In the genomic region with DNA sequence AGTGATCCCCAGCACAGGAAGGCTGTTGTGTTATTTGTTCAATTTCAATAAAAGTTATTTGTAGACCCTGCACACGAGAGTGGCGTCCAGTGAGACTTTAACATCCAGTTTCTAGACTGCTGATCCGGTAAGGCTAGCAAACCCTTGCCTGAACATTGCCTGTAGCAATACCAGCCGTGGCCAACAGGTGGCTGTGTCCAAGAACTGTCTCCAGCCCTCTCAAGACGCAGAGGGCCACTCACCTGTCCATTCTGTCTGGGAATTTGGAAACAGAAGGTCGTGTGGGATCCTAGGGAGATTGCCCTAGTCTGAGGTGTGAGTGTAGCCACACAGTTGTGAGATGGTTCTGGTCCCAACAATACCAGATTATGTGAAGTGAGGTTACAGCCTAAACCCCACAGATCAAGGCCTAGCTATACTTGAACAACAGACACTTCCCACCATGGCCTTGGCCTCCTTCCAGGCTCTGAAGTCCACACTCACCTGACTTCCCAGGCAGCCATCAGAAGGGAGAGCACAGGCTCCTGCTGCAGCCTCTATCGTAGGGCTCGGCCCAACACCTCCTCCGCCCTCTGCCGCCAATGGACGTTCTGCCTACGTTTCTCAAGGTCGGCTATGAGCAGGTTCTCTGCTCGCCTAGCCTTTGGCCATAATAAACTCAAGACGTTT, we compare ENCODE assay signal across 7 mouse cellular contexts. TPM values are rescaled to one million over a fixed set of nuclear protein-coding genes. Genes with fewer than 3 reads are reported as not detected.
DNase-seq lines count a peak whose midpoint lies in the region; ATAC-seq and TF ChIP-seq lines count a peak whose summit lies in the region.

No protein-coding gene starts in this region.

- peak overlapping the region; percentile 85 for H3K4me2 ChIP-seq in heart, embryonic 15.5 days

- 63% methylated on average over 15 of the region's 15 CpGs for WGBS in embryonic facial prominence, embryonic 10.5 days
- whole genome bisulfite sequencing in heart, embryonic 15.5 days, result 51% methylated on average over 15 of the region's 15 CpGs
- WGBS in large intestine, adult 2 months, result 14% methylated on average over 15 of the region's 15 CpGs

- no peak overlapping the region for H3K4me3 ChIP-seq in E14TG2a.4 (replicated peaks; ENCODE audit: low read length)
- peak overlapping the region; percentile 95; the same call in 1 of the 2 replicates for H3K4me3 ChIP-seq in embryonic facial prominence, embryonic 10.5 days
- 0 out of 2 replicates have a peak overlapping the region, but pooled peaks have one; percentile 7 for H3K4me3 ChIP-seq in heart, embryonic 15.5 days

- H3K36me3 ChIP-seq in E14TG2a.4 (ENCODE audit: insufficient read depth, low read length), result peaks cover 33% of the 10 kb centered on the region
- H3K36me3 ChIP-seq in embryonic facial prominence, embryonic 10.5 days (replicated peaks), result peaks cover 47% of the 10 kb centered on the region
- H3K36me3 ChIP-seq in heart, embryonic 15.5 days, result peaks cover 21% of the 10 kb centered on the region

- TF ChIP-seq CTCF in E14TG2a.4 (conservative IDR thresholded peaks at IDR 0.05; ENCODE audit: low read length), result peak; percentile 91

- DNase-seq in adrenal gland, adult 18-20 months (ENCODE audit: low spot score in 2 of 2), result peak; percentile 83 to 90
- peak; percentile 84 for DNase-seq in embryonic facial prominence, embryonic 10.5 days (ENCODE audit: low spot score)
- peak; percentile 83 for DNase-seq in large intestine, adult 2 months (ENCODE audit: low read depth, low spot score)
- DNase-seq in lung, postnatal 10 days, result peak; percentile 94
- DNase-seq in right cerebral cortex, postnatal 4 days, result peak; percentile 83

- peak overlapping the region; percentile 95 for H3K27ac ChIP-seq in embryonic facial prominence, embryonic 10.5 days (replicated peaks)
- H3K27ac ChIP-seq in heart, embryonic 15.5 days, result peak overlapping the region; percentile 89

- no peaks in the 10 kb centered on the region for H3K9me3 ChIP-seq in E14TG2a.4 (ENCODE audit: low read length)
- no peaks in the 10 kb centered on the region for H3K9me3 ChIP-seq in embryonic facial prominence, embryonic 10.5 days
- no peaks in the 10 kb centered on the region for H3K9me3 ChIP-seq in heart, embryonic 15.5 days (replicated peaks)

- peaks cover 27% of the 10 kb centered on the region for H3K27me3 ChIP-seq in E14TG2a.4 (ENCODE audit: insufficient read depth, low read length)
- no peaks in the 10 kb centered on the region for H3K27me3 ChIP-seq in embryonic facial prominence, embryonic 10.5 days (replicated peaks; ENCODE audit: low read depth, poor library complexity, severe bottlenecking)
- H3K27me3 ChIP-seq in heart, embryonic 15.5 days, result no peaks in the 10 kb centered on the region

- no peak for ATAC-seq in heart, embryonic 15.5 days (replicated peaks; ENCODE audit: insufficient number of reproducible peaks, insufficient read depth, low FRiP score, low read depth)

- peaks cover 78% of the 10 kb centered on the region for H3K4me1 ChIP-seq in E14TG2a.4 (replicated peaks; ENCODE audit: low read depth, low read length)
- peaks cover 78% of the 10 kb centered on the region for H3K4me1 ChIP-seq in embryonic facial prominence, embryonic 10.5 days
- peaks cover 60% of the 10 kb centered on the region for H3K4me1 ChIP-seq in heart, embryonic 15.5 days (replicated peaks)

- no peak overlapping the region for H3K9ac ChIP-seq in heart, embryonic 15.5 days

RNA-seq across cellular contexts. Expression of a gene that starts 1.6 kb away (rescaled TPM):
- 10 to 100 TPM; 34.1 to 45.3 TPM for total RNA-seq in adrenal gland, adult 18-20 months (2021)
- polyA plus RNA-seq in embryonic facial prominence, embryonic 10.5 days (2016; fragmentation: Nextera tagmentation; extraction: Ambion mirVana), result 154 and 157 TPM in 2 replicates
- 72.2 and 89.3 TPM in 2 replicates for polyA plus RNA-seq in heart, embryonic 15.5 days (2015; fragmentation: Nextera tagmentation; extraction: Ambion mirVana)
- 76.1 and 127 TPM in 2 replicates for polyA plus RNA-seq in large intestine, adult 2 months (2012; rRNA removed)

RNA-seq across cellular contexts. Expression of a gene that starts 3.1 kb away (rescaled TPM):
- total RNA-seq in adrenal gland, adult 18-20 months (2021), result 10 to 100 TPM; 53.9 to 54.3 TPM
- polyA plus RNA-seq in embryonic facial prominence, embryonic 10.5 days (2016; fragmentation: Nextera tagmentation; extraction: Ambion mirVana), result 63.4 and 67.3 TPM in 2 replicates
- 41.4 and 43.0 TPM in 2 replicates for polyA plus RNA-seq in heart, embryonic 15.5 days (2015; fragmentation: Nextera tagmentation; extraction: Ambion mirVana)
- 45.2 and 46.3 TPM in 2 replicates for polyA plus RNA-seq in large intestine, adult 2 months (2012; rRNA removed)

RNA-seq across cellular contexts. Expression of a gene that starts 10.6 kb away (rescaled TPM):
- total RNA-seq in adrenal gland, adult 18-20 months (2021), result 10 to 100 TPM in 1 of 2 experiments, 1 to 10 TPM in 1; 9.2 to 15.7 TPM
- 8.4 and 9.1 TPM in 2 replicates for polyA plus RNA-seq in embryonic facial prominence, embryonic 10.5 days (2016; fragmentation: Nextera tagmentation; extraction: Ambion mirVana)
- 8.3 and 9.1 TPM in 2 replicates for polyA plus RNA-seq in heart, embryonic 15.5 days (2015; fragmentation: Nextera tagmentation; extraction: Ambion mirVana)
- polyA plus RNA-seq in large intestine, adult 2 months (2012; rRNA removed), result 1.7 and 4.5 TPM in 2 replicates

RNA-seq across cellular contexts. Expression of a gene that starts 12.5 kb away (rescaled TPM):
- total RNA-seq in adrenal gland, adult 18-20 months (2021), result 10 to 100 TPM; 13.3 to 16.5 TPM
- 18.9 and 20.3 TPM in 2 replicates for polyA plus RNA-seq in embryonic facial prominence, embryonic 10.5 days (2016; fragmentation: Nextera tagmentation; extraction: Ambion mirVana)
- polyA plus RNA-seq in heart, embryonic 15.5 days (2015; fragmentation: Nextera tagmentation; extraction: Ambion mirVana), result 13.4 and 17.2 TPM in 2 replicates
- 19.0 and 29.1 TPM in 2 replicates for polyA plus RNA-seq in large intestine, adult 2 months (2012; rRNA removed)

RNA-seq across cellular contexts. Expression of a gene that starts 14.4 kb away (rescaled TPM):
- total RNA-seq in adrenal gland, adult 18-20 months (2021), result 1 to 10 TPM; 1.4 to 1.7 TPM
- polyA plus RNA-seq in embryonic facial prominence, embryonic 10.5 days (2016; fragmentation: Nextera tagmentation; extraction: Ambion mirVana), result 0.48 and 0.96 TPM in 2 replicates
- 0.68 and 0.82 TPM in 2 replicates for polyA plus RNA-seq in heart, embryonic 15.5 days (2015; fragmentation: Nextera tagmentation; extraction: Ambion mirVana)
- polyA plus RNA-seq in large intestine, adult 2 months (2012; rRNA removed), result 0.36 and 0.57 TPM in 2 replicates
